ENCODE assay signal across 11 mouse cellular contexts in genomic region chr4:57122166-57122565, GRCm38 (mm10). TPM values are rescaled to one million over a fixed set of nuclear protein-coding genes. Genes with fewer than 3 reads are reported as not detected.
"Had no signal": no experiment of that assay in that cellular context is flagged by ENCODE, and none has a peak within 500 bp of the region (broad histone marks: within the 10 kb centered on the region; RNA-seq: fewer than 3 reads in every experiment).

No protein-coding gene starts in this region.

- H3K9ac ChIP-seq: hindbrain, embryonic 14.5 days; liver, embryonic 14.5 days; midbrain, embryonic 12.5 days had no signal

- H3K9me3 ChIP-seq: limb, embryonic 10.5 days; midbrain, embryonic 12.5 days had no signal

- DNase-seq: lung, adult 2 months; lung, postnatal 10 days; spleen, adult 18-20 months; thymus, adult 18-20 months; thymus, postnatal 14 days had no signal

- H3K4me3 ChIP-seq: left cerebral cortex, adult 2 months; limb, embryonic 10.5 days; midbrain, embryonic 12.5 days had no signal

- H3K27ac ChIP-seq: hindbrain, embryonic 14.5 days; left cerebral cortex, adult 2 months; limb, embryonic 10.5 days; liver, embryonic 14.5 days; macrophage; midbrain, embryonic 12.5 days had no signal

- H3K36me3 ChIP-seq: limb, embryonic 10.5 days; midbrain, embryonic 12.5 days had no signal

- H3K4me2 ChIP-seq: hindbrain, embryonic 14.5 days; midbrain, embryonic 12.5 days had no signal

- H3K27me3 ChIP-seq: midbrain, embryonic 12.5 days had no signal

RNA-seq across cellular contexts. Expression of gene Epb41l4b, which starts 21.1 kb away (rescaled TPM):
- polyA plus RNA-seq: macrophage had no signal
